In genomic region chr11:120457772-120458751, GRCm38 (mm10) we compare ENCODE assay signal across 1 mouse cellular context.
TF ChIP-seq lines count a peak whose summit lies in the region.

Gene Oxld1, minus strand, starts transcription at chr11:120458068.
Gene Ccdc137, plus strand, starts transcription at chr11:120458115.

TF ChIP-seq in MEL, 35 proteins besides CTCF, POLR2A, EP300 and RAD21 (continued from another document):
- TF ChIP-seq NELFE (IDR thresholded peaks at IDR 0.05; ENCODE audit: low read depth, low read length), result peak; percentile 99
